Mouse (Mus musculus): Measurements from ENCODE around the gene Cux2. TPM values are rescaled to one million over a fixed set of nuclear protein-coding genes. Genes with fewer than 3 reads are reported as not detected.

The Cux2 gene
- polyA plus RNA-seq, 1 experiment from 2014 or later: 19.7 TPM

GRCm38 (mm10) chr5:121819559-121819958 is 230.3 kb downstream of the Cux2 start:
- Histone ChIP-seq H3K9ac (replicated peaks) (no peak overlapping the region), H3K36me3 (peaks cover 60% of the 10 kb centered on the region), H3K27ac (replicated peaks) (no peak overlapping the region), H3K4me1 (no peaks in the 10 kb centered on the region), H3K9me3 (no peaks in the 10 kb centered on the region), H3K4me2 (replicated peaks) (no peak overlapping the region), H3K4me3 (no peak overlapping the region), H3K27me3 (no peaks in the 10 kb centered on the region)
- no peak for ATAC-seq (ENCODE audit: low FRiP score, low read depth)
- WGBS: 96% methylated on average over 5 of the region's 5 CpGs

DNA sequence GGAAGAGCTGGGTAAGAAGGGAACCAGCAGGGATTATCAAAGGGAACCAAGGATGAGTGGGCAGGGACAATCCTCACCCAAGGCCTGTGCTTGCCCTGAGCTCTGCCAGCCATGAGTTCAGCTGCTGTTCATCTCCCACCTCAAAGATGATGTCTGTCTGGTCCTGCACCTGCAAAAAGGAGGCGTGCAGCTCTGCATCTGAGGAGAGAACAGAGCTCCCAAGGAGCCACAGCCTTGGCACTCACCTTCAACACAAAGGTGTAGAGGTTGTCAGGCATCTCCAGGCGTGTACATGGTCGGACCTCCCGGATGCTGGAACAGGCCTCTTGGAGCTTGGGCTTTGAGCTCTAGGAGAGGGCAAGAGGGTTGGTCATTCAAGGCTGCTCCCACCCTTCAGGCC is 231.0 kb downstream of the Cux2 start:
- Histone ChIP-seq H3K9me3 (no peaks in the 10 kb centered on the region), H3K4me2 (replicated peaks) (no peak overlapping the region), H3K9ac (replicated peaks) (no peak overlapping the region), H3K4me1 (no peaks in the 10 kb centered on the region), H3K27me3 (no peaks in the 10 kb centered on the region), H3K27ac (replicated peaks) (no peak overlapping the region), H3K36me3 (peaks cover 67% of the 10 kb centered on the region), H3K4me3 (no peak overlapping the region)
- WGBS: 97% methylated on average over 4 of the region's 4 CpGs
- ATAC-seq (ENCODE audit: low FRiP score, low read depth): no peak

DNA sequence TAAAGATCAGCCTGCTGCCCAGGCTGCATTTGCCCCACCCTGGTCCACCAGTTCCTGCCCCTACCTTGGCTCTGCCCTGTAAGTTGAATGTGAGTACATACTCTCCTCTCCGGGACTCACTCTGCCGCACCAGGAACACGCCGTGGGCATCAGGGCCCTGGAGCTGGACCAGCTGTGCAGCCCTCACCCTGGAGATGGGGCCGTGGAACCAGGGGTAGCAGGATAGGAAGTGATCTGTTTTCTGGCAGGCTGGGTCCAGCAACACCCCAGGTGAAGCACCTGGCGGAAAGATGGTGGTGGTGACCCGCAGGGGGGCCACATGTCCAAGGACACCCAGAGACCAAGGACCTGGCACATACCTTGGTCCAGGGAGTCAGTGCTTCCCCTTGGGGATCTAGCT is 231.5 kb downstream of the Cux2 start:
- Histone ChIP-seq H3K4me1 (no peaks in the 10 kb centered on the region), H3K9ac (replicated peaks) (no peak overlapping the region), H3K36me3 (peaks cover 71% of the 10 kb centered on the region), H3K27me3 (no peaks in the 10 kb centered on the region), H3K4me2 (replicated peaks) (no peak overlapping the region), H3K9me3 (no peaks in the 10 kb centered on the region), H3K4me3 (no peak overlapping the region), H3K27ac (replicated peaks) (no peak overlapping the region)
- 96% methylated on average over 7 of the region's 7 CpGs for WGBS
- no peak for ATAC-seq (ENCODE audit: low FRiP score, low read depth)

- peaks cover 80% of the 10 kb centered on the region for H3K36me3 ChIP-seq
- H3K9me3 ChIP-seq: no peaks in the 10 kb centered on the region
- no peak overlapping the region for H3K4me3 ChIP-seq
- ATAC-seq (ENCODE audit: low FRiP score, low read depth): no peak
- no peaks in the 10 kb centered on the region for H3K27me3 ChIP-seq
- no peaks in the 10 kb centered on the region for H3K4me1 ChIP-seq
- 93% methylated on average over 9 of the region's 9 CpGs for WGBS
- no peak overlapping the region for H3K4me2 ChIP-seq (replicated peaks)
- H3K27ac ChIP-seq (replicated peaks): no peak overlapping the region
- no peak overlapping the region for H3K9ac ChIP-seq (replicated peaks)
Measured at GRCm38 (mm10) chr5:121817551-121817950, 232.4 kb downstream of the Cux2 start.

- H3K36me3 ChIP-seq: peaks cover 89% of the 10 kb centered on the region
Measured at GRCm38 (mm10) chr5:121816611-121817010, 233.3 kb downstream of the Cux2 start.

GRCm38 (mm10) chr5:121815867-121816380 is 234.0 kb downstream of the Cux2 start:
- H3K4me2 ChIP-seq (replicated peaks): no peak overlapping the region
- WGBS: 96% methylated on average over 8 of the region's 8 CpGs
- no peak for ATAC-seq (ENCODE audit: low FRiP score, low read depth)
- H3K9ac ChIP-seq (replicated peaks): no peak overlapping the region
- H3K9me3 ChIP-seq: no peaks in the 10 kb centered on the region
- H3K27me3 ChIP-seq: no peaks in the 10 kb centered on the region
- no peak overlapping the region for H3K27ac ChIP-seq (replicated peaks)
- H3K4me3 ChIP-seq: no peak overlapping the region
- peaks cover 95% of the 10 kb centered on the region for H3K36me3 ChIP-seq
- H3K4me1 ChIP-seq: no peaks in the 10 kb centered on the region

More at GRCm38 (mm10) chr5:121816611-121817010, 233.3 kb downstream of the Cux2 start:
- H3K4me1 ChIP-seq: no peaks in the 10 kb centered on the region
- no peaks in the 10 kb centered on the region for H3K27me3 ChIP-seq
- H3K9ac ChIP-seq (replicated peaks): no peak overlapping the region
- no peak overlapping the region for H3K27ac ChIP-seq (replicated peaks)
- WGBS: 100% methylated on average over 2 of the region's 2 CpGs
- H3K9me3 ChIP-seq: no peaks in the 10 kb centered on the region
- H3K4me2 ChIP-seq (replicated peaks): no peak overlapping the region
- no peak for ATAC-seq (ENCODE audit: low FRiP score, low read depth)
- no peak overlapping the region for H3K4me3 ChIP-seq

DNA sequence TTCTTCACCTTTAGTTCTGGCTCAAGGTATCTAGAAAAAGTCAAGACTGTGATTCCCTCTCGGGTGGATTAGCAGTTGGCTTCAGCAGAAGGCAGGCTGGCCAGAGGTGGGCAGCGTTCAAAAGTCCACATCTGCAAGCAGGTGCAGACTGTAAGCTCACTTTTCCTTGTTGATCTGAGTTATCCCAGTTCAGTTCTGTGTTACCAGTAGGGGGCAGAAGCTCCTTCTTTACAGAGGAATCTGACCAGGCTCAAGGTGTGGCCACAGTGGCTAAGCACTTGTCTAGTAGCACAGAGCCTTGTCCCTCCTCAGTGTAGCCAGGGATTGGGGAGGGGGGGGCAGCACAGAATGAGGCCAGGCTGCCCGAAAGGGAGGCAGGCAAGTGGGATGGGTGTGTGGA is 234.8 kb downstream of the Cux2 start:
- no peak overlapping the region for H3K4me3 ChIP-seq
- H3K27ac ChIP-seq (replicated peaks): no peak overlapping the region
- peaks cover 96% of the 10 kb centered on the region for H3K36me3 ChIP-seq
- ATAC-seq (ENCODE audit: low FRiP score, low read depth): no peak
- H3K4me2 ChIP-seq (replicated peaks): no peak overlapping the region
- no peaks in the 10 kb centered on the region for H3K9me3 ChIP-seq
- H3K27me3 ChIP-seq: no peaks in the 10 kb centered on the region
- no peaks in the 10 kb centered on the region for H3K4me1 ChIP-seq
- H3K9ac ChIP-seq (replicated peaks): no peak overlapping the region
- 71% methylated on average over 3 of the region's 3 CpGs for WGBS

GRCm38 (mm10) chr5:121813744-121814143 is 236.2 kb downstream of the Cux2 start:
- no peaks in the 10 kb centered on the region for H3K27me3 ChIP-seq
- ATAC-seq (ENCODE audit: low FRiP score, low read depth): no peak
- H3K9ac ChIP-seq (replicated peaks): no peak overlapping the region
- H3K9me3 ChIP-seq: no peaks in the 10 kb centered on the region
- peaks cover 88% of the 10 kb centered on the region for H3K36me3 ChIP-seq
- no peak overlapping the region for H3K27ac ChIP-seq (replicated peaks)
- no peak overlapping the region for H3K4me2 ChIP-seq (replicated peaks)
- H3K4me3 ChIP-seq: no peak overlapping the region
- 97% methylated on average over 10 of the region's 10 CpGs for WGBS
- no peaks in the 10 kb centered on the region for H3K4me1 ChIP-seq

DNA sequence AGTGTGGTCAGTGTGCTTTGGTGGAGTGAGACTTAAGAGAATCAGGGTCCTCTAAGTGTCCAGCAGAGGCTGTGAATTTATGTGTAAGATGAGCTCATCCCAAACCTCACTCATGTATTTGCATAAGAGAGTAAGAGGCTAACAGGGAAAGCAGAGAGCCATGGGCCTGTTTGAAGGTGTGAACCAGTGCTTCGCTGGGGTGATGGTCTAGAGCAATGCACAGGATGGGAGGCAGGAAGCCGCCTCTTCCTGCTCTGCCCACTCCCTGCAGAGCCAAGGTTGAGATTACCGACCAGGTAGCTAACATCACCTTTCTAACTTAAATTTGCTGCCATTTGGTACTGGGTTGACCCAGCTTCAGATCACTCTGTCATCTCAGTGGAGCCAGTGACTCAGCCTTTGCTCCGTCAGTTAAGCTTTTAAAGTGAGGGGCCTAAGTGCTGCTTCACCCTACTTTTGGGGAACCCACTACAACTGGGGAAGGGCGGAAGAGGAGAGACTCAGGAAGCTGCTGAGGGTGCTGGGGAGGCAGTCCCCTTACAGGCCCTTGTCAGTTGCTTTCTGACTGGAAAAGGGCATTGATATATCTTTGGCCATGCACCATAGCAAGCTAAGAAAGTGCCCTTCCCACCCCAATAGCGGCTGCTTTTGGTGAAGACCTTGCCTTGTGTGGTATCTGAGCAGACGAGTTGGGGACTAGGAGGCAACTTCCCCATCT is 237.2 kb downstream of the Cux2 start:
- WGBS: 90% methylated on average over 7 of the region's 7 CpGs
- H3K4me3 ChIP-seq: no peak overlapping the region
- no peak for ATAC-seq (ENCODE audit: low FRiP score, low read depth)
- H3K4me2 ChIP-seq (replicated peaks): no peak overlapping the region
- no peaks in the 10 kb centered on the region for H3K9me3 ChIP-seq
- H3K36me3 ChIP-seq: peaks cover 82% of the 10 kb centered on the region
- no peak overlapping the region for H3K27ac ChIP-seq (replicated peaks)
- H3K9ac ChIP-seq (replicated peaks): no peak overlapping the region
- H3K27me3 ChIP-seq: no peaks in the 10 kb centered on the region
- H3K4me1 ChIP-seq: no peaks in the 10 kb centered on the region

DNA sequence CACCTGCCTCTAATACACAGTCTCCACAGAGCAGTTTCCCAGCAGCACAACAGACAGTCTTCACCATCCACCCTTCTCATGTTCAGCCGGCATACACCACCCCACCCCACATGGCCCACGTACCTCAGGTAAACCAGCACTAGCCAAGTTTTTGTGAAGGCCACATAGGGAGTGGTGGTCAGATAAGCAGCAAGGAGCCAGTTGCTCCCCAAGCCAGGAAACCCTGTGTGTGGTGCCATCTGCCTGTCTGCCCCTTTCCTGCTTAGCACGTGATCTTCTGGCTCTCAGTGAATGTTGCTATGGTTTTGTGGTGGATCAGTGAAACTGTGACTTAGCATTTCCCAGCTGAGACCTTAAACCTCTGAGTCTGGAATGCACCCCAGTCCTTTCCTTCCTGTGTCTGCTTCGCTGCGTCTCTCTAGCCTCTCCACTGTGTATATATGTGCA is 238.4 kb downstream of the Cux2 start:
- H3K4me3 ChIP-seq: no peak overlapping the region
- H3K4me1 ChIP-seq: no peaks in the 10 kb centered on the region
- no peak for ATAC-seq (ENCODE audit: low FRiP score, low read depth)
- WGBS: 93% methylated on average over 5 of the region's 5 CpGs
- H3K4me2 ChIP-seq (replicated peaks): no peak overlapping the region
- no peaks in the 10 kb centered on the region for H3K27me3 ChIP-seq
- no peaks in the 10 kb centered on the region for H3K9me3 ChIP-seq
- peaks cover 72% of the 10 kb centered on the region for H3K36me3 ChIP-seq
- no peak overlapping the region for H3K27ac ChIP-seq (replicated peaks)
- H3K9ac ChIP-seq (replicated peaks): no peak overlapping the region

DNA sequence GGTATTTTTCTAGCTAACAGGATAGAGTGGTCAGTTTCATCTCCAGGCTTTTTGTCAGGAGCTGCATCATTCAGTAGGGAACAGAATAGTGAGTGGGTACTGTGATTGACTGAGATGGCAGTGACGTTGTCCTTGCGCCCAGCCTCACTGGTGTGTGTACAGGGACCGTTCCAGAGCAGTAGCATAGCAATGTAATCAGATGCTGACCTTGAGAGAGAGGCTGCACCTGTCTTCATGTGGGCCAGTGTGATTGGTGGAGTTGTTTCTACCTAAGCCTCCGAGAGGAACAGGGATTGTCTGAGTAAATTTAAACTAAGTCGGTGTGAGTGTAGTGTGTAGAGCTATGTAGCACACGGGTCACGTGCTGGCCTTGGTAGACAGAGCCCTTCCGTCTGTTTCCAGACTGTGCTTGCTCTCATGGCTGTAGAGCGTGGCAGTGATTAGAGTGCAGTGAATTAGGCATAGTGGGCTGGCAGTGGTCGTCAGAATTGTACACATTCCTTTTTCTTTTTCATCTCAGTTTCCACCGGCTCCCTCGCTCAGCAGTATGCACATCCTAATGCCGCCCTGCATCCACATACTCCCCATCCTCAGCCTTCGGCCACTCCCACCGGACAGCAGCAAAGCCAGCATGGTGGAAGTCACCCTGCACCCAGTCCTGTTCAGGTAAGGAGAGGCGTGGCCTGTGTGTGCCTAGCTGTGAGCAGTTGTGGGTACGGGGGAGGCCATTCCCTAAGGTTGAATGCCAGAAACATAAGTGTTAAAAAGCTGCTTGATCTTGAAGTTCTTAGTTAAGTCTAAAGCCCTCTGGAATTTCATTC is 239.4 kb downstream of the Cux2 start:
- Histone ChIP-seq H3K4me2 (replicated peaks) (no peak overlapping the region), H3K27me3 (no peaks in the 10 kb centered on the region), H3K9ac (replicated peaks) (no peak overlapping the region), H3K27ac (replicated peaks) (no peak overlapping the region), H3K4me1 (no peaks in the 10 kb centered on the region), H3K36me3 (peaks cover 64% of the 10 kb centered on the region), H3K9me3 (no peaks in the 10 kb centered on the region), H3K4me3 (no peak overlapping the region)
- ATAC-seq (ENCODE audit: low FRiP score, low read depth): no peak
- 92% methylated on average over 17 of the region's 17 CpGs for WGBS

GRCm38 (mm10) chr5:121809667-121810224 is 240.2 kb downstream of the Cux2 start:
- H3K27me3 ChIP-seq: no peaks in the 10 kb centered on the region
- H3K27ac ChIP-seq (replicated peaks): no peak overlapping the region
- no peak overlapping the region for H3K9ac ChIP-seq (replicated peaks)
- no peaks in the 10 kb centered on the region for H3K9me3 ChIP-seq
- peaks cover 62% of the 10 kb centered on the region for H3K36me3 ChIP-seq
- H3K4me2 ChIP-seq (replicated peaks): no peak overlapping the region
- WGBS: 90% methylated on average over 5 of the region's 5 CpGs
- no peak for ATAC-seq (ENCODE audit: low FRiP score, low read depth)
- H3K4me1 ChIP-seq: no peaks in the 10 kb centered on the region
- H3K4me3 ChIP-seq: no peak overlapping the region
